Mouse (Mus musculus) MEL (cell line): ENCODE results near the gene Dlg2.

Experiments used
- BHLHE40 ChIP-seq: IDR thresholded peaks from 2 replicates; pipeline ENCODE4 v1.6.1; 2012; ENCODE audit warnings: low read depth, mild to moderate bottlenecking, inconsistent platforms, low read length, improper control_type of control experiment, borderline replicate concordance
- CTCF ChIP-seq, 3 experiments: IDR thresholded peaks in 2 of 3; conservative IDR thresholded peaks in 1 of 3; 2 replicates each; pipeline ENCODE4 v1.5.1; 2011 to 2012; ENCODE audit warnings: low read length in 3 of 3, low read depth in 2 of 3, mild to moderate bottlenecking in 2 of 3, improper control_type of control experiment in 1 of 3, inconsistent platforms in 1 of 3, mixed read lengths in 1 of 3, moderate library complexity in 1 of 3; ENCODE audit not compliant: control insufficient read depth in 1 of 3, insufficient read depth in 1 of 3, poor library complexity in 1 of 3, severe bottlenecking in 1 of 3
- EP300 ChIP-seq, 2 experiments: IDR thresholded peaks; 2 replicates each; pipeline ENCODE4 v1.6.1; 2011; ENCODE audit warnings: improper control_type of control experiment in 2 of 2, low read length in 2 of 2, low read depth in 1 of 2, mild to moderate bottlenecking in 1 of 2
- GATA1 ChIP-seq: IDR thresholded peaks from 2 replicates; pipeline ENCODE4 v1.6.1; 2011; ENCODE audit warnings: low read depth, low read length, improper control_type of control experiment
- HCFC1 ChIP-seq: IDR thresholded peaks from 2 replicates; pipeline ENCODE4 v1.6.1; 2012; ENCODE audit warnings: low read depth, mild to moderate bottlenecking, inconsistent platforms, low read length, improper control_type of control experiment, moderate library complexity
- MEF2A ChIP-seq: IDR thresholded peaks from 2 replicates; pipeline ENCODE4 v1.6.1; 2014; ENCODE audit warnings: low read depth, mild to moderate bottlenecking, inconsistent platforms, low read length, improper control_type of control experiment; ENCODE audit not compliant: poor library complexity, insufficient replicate concordance, severe bottlenecking; ENCODE audit errors: extremely low read depth
- POLR2A ChIP-seq, 2 experiments: IDR thresholded peaks; 2 replicates each; pipeline ENCODE4 v1.6.1; 2011 to 2012; ENCODE audit warnings: low read length in 2 of 2, mild to moderate bottlenecking in 2 of 2, control low read depth in 1 of 2, improper control_type of control experiment in 1 of 2, low read depth in 1 of 2, moderate library complexity in 1 of 2; ENCODE audit not compliant: control insufficient read depth in 1 of 2, insufficient read depth in 1 of 2, poor library complexity in 1 of 2
- POLR2AphosphoS2 ChIP-seq: IDR thresholded peaks from 2 replicates; pipeline ENCODE4 v1.6.1; 2011; ENCODE audit warnings: low read length, improper control_type of control experiment
- SMC3 ChIP-seq: IDR thresholded peaks from 2 replicates; pipeline ENCODE4 v1.6.1; 2011; ENCODE audit warnings: low read depth, low read length, improper control_type of control experiment
- ZKSCAN1 ChIP-seq: IDR thresholded peaks from 2 replicates; pipeline ENCODE4 v1.6.1; 2012; ENCODE audit warnings: low read depth, mild to moderate bottlenecking, inconsistent platforms, low read length, improper control_type of control experiment, moderate library complexity

DNA sequence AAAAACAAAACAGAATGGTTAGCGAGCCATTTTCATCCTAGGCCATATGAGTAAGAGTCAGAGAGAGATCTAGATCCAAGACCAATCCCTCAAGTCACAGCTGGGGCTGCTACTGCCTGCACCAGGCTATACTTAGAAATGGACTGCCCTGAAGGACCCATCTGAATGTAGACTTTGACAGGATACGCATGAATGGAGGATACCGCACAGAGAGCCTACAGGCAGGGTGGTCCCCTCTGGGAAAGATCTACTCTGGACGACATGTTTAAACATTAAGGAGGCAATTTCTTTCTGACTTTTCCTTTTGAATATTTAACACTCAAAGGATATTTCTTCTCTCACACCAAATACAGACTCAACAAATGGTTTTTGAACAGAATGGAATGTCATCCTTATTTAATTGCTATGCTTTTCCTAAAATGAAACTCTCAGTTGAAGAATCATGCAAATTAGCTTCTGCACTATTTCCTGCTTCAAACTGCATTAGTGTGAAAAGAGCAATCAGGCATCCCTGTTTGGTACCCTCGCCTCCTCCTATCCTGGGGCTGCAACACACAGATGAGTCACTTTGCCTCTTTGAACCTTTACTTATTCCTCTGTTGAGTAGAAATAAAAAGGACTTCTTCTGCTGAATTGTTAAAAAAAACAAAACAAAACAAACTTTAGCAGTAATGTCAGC, 1856.9 kb downstream of the Dlg2 start:
- TF ChIP-seq SMC3 (no peak), BHLHE40 (no peak), MEF2A (no peak), POLR2A (IDR thresholded peaks at IDR 0.05; ENCODE audit: control insufficient read depth in 1 of 2, insufficient read depth in 1 of 2, low read depth in 1 of 2, low read length in 2 of 2, poor library complexity in 1 of 2) (no peak), GATA1 (no peak), CTCF (IDR thresholded peaks at IDR 0.05 in 2 of 3, conservative IDR thresholded peaks at IDR 0.05 in 1 of 3; ENCODE audit: control insufficient read depth in 1 of 3, insufficient read depth in 1 of 3, low read depth in 2 of 3, low read length in 3 of 3, poor library complexity in 1 of 3, severe bottlenecking in 1 of 3) (no peak), ZKSCAN1 (no peak), HCFC1 (no peak), EP300 (IDR thresholded peaks at IDR 0.05; ENCODE audit: low read depth in 1 of 2, low read length in 2 of 2) (no peak), POLR2AphosphoS2 (no peak)
